Mouse (Mus musculus): ENCODE measurements at regions not wholly inside any gene's neighbourhood (a gene's known extent, or its start where the extent isn't known, plus 50 kb on each side); places are given as distances from the start of the nearest gene placed in this dataset.
A peak's percentile ranks its signal among the peaks of the same experiment; 100 is the strongest.

GRCm38 (mm10) chr1:190041096-190041706 is 119.0 kb upstream of the Smyd2 start:
- 0 out of 2 replicates have a peak, but pooled peaks have one; percentile 25 for TF ChIP-seq ZC3H11A (IDR thresholded peaks at IDR 0.05; ENCODE audit: borderline replicate concordance, low read depth, low read length)
- TF ChIP-seq MAFK (IDR thresholded peaks at IDR 0.05; ENCODE audit: insufficient read depth, low read depth, low read length), result no peak
- TF ChIP-seq ZNF384 (IDR thresholded peaks at IDR 0.05; ENCODE audit: low read depth, low read length), result no peak

Measured in ES-E14 (cell line).